ENCODE assay signal across 17 mouse cellular contexts in the genomic region with DNA sequence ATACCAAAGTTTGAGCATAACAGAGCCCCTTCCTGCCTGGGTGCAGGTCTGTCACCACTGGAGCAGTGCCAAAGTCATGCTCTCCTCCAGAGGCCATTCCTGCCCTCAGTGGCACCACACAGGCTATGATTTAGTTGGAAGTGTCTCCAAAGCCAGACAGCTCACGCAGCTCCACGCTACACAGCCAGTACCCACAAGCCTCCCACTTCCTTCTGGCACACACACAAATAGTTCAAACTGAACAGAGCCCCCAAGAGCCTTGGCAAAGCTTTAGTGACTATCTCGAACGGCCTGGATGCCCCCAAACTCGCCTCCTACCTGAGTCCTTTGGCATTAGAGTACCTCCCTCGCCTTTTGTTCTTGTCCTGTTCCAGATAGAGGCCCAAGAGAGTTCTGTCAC. TPM values are rescaled to one million over a fixed set of nuclear protein-coding genes. Genes with fewer than 3 reads are reported as not detected.
DNase-seq lines count a peak whose midpoint lies in the region.
"Had no signal": no experiment of that assay in that cellular context is flagged by ENCODE, and none has a peak within 500 bp of the region (broad histone marks: within the 10 kb centered on the region; RNA-seq: fewer than 3 reads in every experiment).

No protein-coding gene starts in this region.

- peak; percentile 16 to 17 for DNase-seq in cerebellum, postnatal 14 days
- DNase-seq in cerebellum, postnatal 36 days: no peak
- DNase-seq in layer of hippocampus, adult 11-12 months (ENCODE audit: low spot score): peak; percentile 8
- no peak for DNase-seq in layer of hippocampus, adult 9-10 months (ENCODE audit: low spot score)
- DNase-seq in thymus, postnatal 0 days (ENCODE audit: low spot score): peak; percentile 22
- DNase-seq in thymus, postnatal 36 days: no peak
- no peak for DNase-seq in frontal cortex, postnatal 10 days (ENCODE audit: low spot score in 2 of 2)
- DNase-seq: adrenal gland, postnatal 14 days; cerebellum, adult 2 months; forebrain, postnatal 0 days; heart, postnatal 36 days; kidney, adult 8-10 months; kidney, postnatal 14 days; layer of hippocampus, adult 9-11 months; lung, postnatal 4 days; right cerebral cortex, postnatal 14 days; thymus, postnatal 25 days had no signal

RNA-seq across cellular contexts. Expression of gene Gfra1, which starts 56.5 kb away (rescaled TPM):
- 32.6 and 36.2 TPM in 2 replicates for polyA plus RNA-seq in thymus, postnatal 0 days (2015; fragmentation: Nextera tagmentation; extraction: Ambion mirVana)

Comparison
In these comparisons a context has a peak if more than half of its experiments do, and no peak if none do; other contexts are left out.
1. DNase-seq: peak in cerebellum, postnatal 14 days (2 of 2), layer of hippocampus, adult 11-12 months (single experiment) and thymus, postnatal 0 days (single experiment); none in cerebellum, postnatal 36 days (0 of 2), layer of hippocampus, adult 9-10 months (single experiment), thymus, postnatal 36 days (0 of 2) and frontal cortex, postnatal 10 days (0 of 2).